Mouse (Mus musculus) hindbrain, postnatal 0 days (tissue): ENCODE measurements at regions not wholly inside any gene's neighbourhood (a gene's known extent, or its start where the extent isn't known, plus 50 kb on each side); places are given as distances from the start of the nearest gene placed in this dataset.
A peak's percentile ranks its signal among the peaks of the same experiment; 100 is the strongest.

Experiments used
- ATAC-seq: fragments of 200-750 bp; cut with Nextera tagmentation; 2 replicates; pipeline ENCODE4 v1.8.0; 2017; ENCODE audit warnings: mild to moderate bottlenecking, moderate TSS enrichment, moderate library complexity
- DNase-seq: peaks from one replicate; pipeline ENCODE4 v3.0.0-alpha.2; 2015; ENCODE audit warnings: low spot score
- H3K27ac ChIP-seq: fragments of 300-500 bp; sonication (generic); 2 replicates; pipeline ENCODE4 v1.5.1; 2014; ENCODE audit warnings: mild to moderate bottlenecking
- H3K27me3 ChIP-seq: fragments of 300-500 bp; sonication (generic); 2 replicates; pipeline ENCODE4 v1.6.1; 2014; ENCODE audit warnings: low read length, mixed read lengths; ENCODE audit not compliant: insufficient read depth
- H3K36me3 ChIP-seq: fragments of 300-500 bp; sonication (generic); 2 replicates; pipeline ENCODE4 v1.6.1; 2014; ENCODE audit warnings: low read length, mixed read lengths; ENCODE audit not compliant: insufficient read depth
- H3K4me1 ChIP-seq: fragments of 300-500 bp; sonication (generic); 2 replicates; pipeline ENCODE4 v1.6.1; 2014; ENCODE audit warnings: antibody characterized with exemption, low read length, mixed read lengths; ENCODE audit not compliant: insufficient read depth
- H3K4me2 ChIP-seq: fragments of 300-500 bp; sonication (generic); 2 replicates; pipeline ENCODE4 v1.6.1; 2014; ENCODE audit warnings: low read depth, mild to moderate bottlenecking, low read length, moderate library complexity, mixed read lengths
- H3K4me3 ChIP-seq: fragments of 300-500 bp; sonication (generic); 2 replicates; pipeline ENCODE4 v1.5.1; 2014; ENCODE audit warnings: low read length
- H3K9ac ChIP-seq: fragments of 300-500 bp; sonication (generic); replicated peaks from 2 replicates; pipeline ENCODE4 v1.6.1; 2014; ENCODE audit warnings: mild to moderate bottlenecking, low read length, moderate library complexity, mixed read lengths
- H3K9me3 ChIP-seq: fragments of 300-500 bp; sonication (generic); 2 replicates; pipeline ENCODE4 v1.6.1; 2016; ENCODE audit warnings: low read length, mixed read lengths
- CTCF ChIP-seq: IDR thresholded peaks from 2 replicates; pipeline ENCODE4 v1.5.1; 2016; ENCODE audit warnings: antibody characterized with exemption, control low read depth, low read depth
- WGBS: fragments of 180-500 bp; shearing (Covaris S2); extraction: QIAGEN DNeasy Blood & Tissue Kit; methylation state at CpG from one replicate; pipeline ENCODE4 v1.1.7; 2014; 5-methylcytosine and 5-hydroxymethylcytosine counted together
- microRNA-seq, 2 experiments: library from miRNA; unstranded; fragments of <30 nt; microRNA quantifications; one replicate each; pipeline ENCODE4; 2016

DNA sequence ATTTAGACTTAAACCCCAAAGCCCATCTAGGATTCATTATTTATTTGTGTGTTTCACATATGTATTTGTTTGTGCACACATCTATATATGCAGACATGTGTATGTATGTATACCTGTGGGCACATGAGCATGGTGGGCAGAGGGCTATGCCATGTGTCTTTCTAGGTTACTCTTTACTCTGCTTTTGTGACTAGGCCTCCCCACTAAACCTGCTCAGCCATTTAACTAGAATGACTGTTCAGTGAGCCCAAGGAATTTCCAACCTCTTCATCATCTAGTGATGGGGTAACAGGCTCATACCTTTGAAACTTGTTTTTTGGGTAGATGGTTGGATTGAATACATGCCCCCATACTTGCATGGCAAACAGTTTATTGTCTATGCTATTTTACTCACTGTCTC, 321.1 kb upstream of the Adam34 start:
- no peak for TF ChIP-seq CTCF
- DNase-seq (no peak), ATAC-seq (no peak)
- no peaks in the 10 kb centered on the region for H3K27me3 ChIP-seq
- no peaks in the 10 kb centered on the region for H3K4me1 ChIP-seq
- no peaks in the 10 kb centered on the region for H3K9me3 ChIP-seq
- no peaks in the 10 kb centered on the region for H3K36me3 ChIP-seq
- no peak overlapping the region for H3K9ac ChIP-seq
- H3K4me2 ChIP-seq = no peak overlapping the region
- no peak overlapping the region for H3K4me3 ChIP-seq
- no peak overlapping the region for H3K27ac ChIP-seq

- no peaks in the 10 kb centered on the region for H3K27me3 ChIP-seq
- WGBS = 61% methylated on average over 4 of the region's 4 CpGs
- no peak for ATAC-seq
- H3K36me3 ChIP-seq = no peaks in the 10 kb centered on the region
- H3K27ac ChIP-seq = no peak overlapping the region
- no peaks in the 10 kb centered on the region for H3K4me1 ChIP-seq
- H3K9ac ChIP-seq = no peak overlapping the region
- H3K9me3 ChIP-seq = no peaks in the 10 kb centered on the region
- H3K4me3 ChIP-seq = no peak overlapping the region
- no peak overlapping the region for H3K4me2 ChIP-seq
- no peak for TF ChIP-seq CTCF
- DNase-seq = no peak
These were observed 317.9 kb upstream of the Adam34 start for GRCm38 (mm10) chr8:44027738-44028137.

DNA sequence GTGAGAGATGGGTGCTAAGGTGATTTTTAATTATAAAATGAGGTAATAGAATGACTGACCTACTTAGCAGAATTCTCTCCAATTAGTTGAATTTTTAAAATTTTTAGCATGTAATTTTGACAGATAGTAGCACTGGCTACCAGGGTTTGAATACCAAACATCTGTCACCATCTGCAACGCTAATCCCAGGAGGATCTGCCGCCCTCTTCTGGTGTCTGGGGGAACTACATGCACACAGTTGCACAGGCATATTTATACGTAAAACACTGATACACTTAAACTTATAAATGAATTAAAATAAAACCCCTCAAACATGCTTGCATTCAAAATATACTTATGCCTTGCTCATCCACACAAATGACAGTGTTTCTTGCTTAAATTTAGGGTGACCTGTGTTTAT, 316.1 kb upstream of the Adam34 start:
- Histone ChIP-seq H3K27ac (no peak overlapping the region), H3K9ac (no peak overlapping the region), H3K9me3 (no peaks in the 10 kb centered on the region), H3K4me3 (no peak overlapping the region), H3K36me3 (no peaks in the 10 kb centered on the region), H3K27me3 (no peaks in the 10 kb centered on the region), H3K4me2 (no peak overlapping the region), H3K4me1 (no peaks in the 10 kb centered on the region)
- peak; percentile 77 for TF ChIP-seq CTCF
- ATAC-seq (no peak), DNase-seq (peak; percentile 58)
- WGBS = 27% methylated on average over 3 of the region's 3 CpGs

- Histone ChIP-seq H3K4me3 (no peak overlapping the region), H3K9me3 (no peaks in the 10 kb centered on the region), H3K4me2 (no peak overlapping the region), H3K36me3 (no peaks in the 10 kb centered on the region), H3K9ac (no peak overlapping the region), H3K4me1 (no peaks in the 10 kb centered on the region), H3K27ac (no peak overlapping the region), H3K27me3 (no peaks in the 10 kb centered on the region)
- no peak for ATAC-seq
- TF ChIP-seq CTCF = no peak
- WGBS = 77% methylated on average over 3 of the region's 3 CpGs
- DNase-seq = no peak
These were observed 314.2 kb upstream of the Adam34 start for GRCm38 (mm10) chr8:44024028-44024427.

Small RNA genes lying in the stretch of these regions (microRNA-seq; reads per million reads assigned to microRNA genes)
- 0 reads per million in 2 experiments for gene Gm24591
